Comparison of ENCODE assay signal across 11 mouse cellular contexts in the genomic region with DNA sequence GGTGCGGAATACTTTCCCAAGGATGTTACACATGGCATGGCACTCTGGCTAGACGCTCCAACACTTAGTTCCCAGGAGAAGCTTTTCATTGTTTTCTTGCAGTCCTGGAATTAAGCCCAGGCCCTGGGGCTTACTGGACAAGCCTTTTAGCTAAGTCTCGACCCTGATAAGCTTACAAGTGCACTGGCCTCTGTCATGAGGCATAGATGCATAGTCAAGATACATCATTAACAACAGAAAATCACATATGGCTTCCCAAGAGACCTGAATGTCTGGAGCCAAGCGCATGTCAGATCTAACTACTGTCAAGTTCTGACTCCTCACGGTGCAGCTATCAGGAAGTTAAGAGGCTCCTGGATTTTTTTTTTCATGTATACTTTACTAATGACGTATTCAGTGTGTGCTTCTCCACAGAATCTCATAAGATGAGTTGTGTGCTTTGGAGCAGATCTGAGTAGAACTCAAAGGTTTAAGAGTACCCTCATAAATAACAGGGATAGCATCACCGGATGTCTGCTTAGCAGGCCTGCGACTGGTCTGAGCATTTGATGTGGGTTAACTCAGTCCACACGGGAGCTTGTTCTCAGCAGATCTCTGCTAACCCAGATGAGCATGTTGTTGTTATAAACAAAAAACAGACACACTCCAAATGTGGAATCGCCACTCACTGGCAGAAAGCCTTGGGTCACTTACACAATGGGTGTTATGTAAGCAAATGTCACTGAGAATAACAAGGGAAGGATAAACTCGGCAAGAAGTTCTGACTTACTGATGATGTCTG.
DNase-seq lines count a peak whose midpoint lies in the region; ATAC-seq and TF ChIP-seq lines count a peak whose summit lies in the region.
"Had no signal": no experiment of that assay in that cellular context is flagged by ENCODE, and none has a peak within 500 bp of the region (broad histone marks: within the 10 kb centered on the region; RNA-seq: fewer than 3 reads in every experiment).

No protein-coding gene starts in this region.

- H3K9me3 ChIP-seq in forebrain, embryonic 13.5 days (replicated peaks): no peaks in the 10 kb centered on the region
- H3K9me3 ChIP-seq: limb, embryonic 12.5 days; neural tube, embryonic 15.5 days had no signal

- H3K4me1 ChIP-seq in forebrain, embryonic 13.5 days: no peaks in the 10 kb centered on the region
- H3K4me1 ChIP-seq: limb, embryonic 12.5 days; neural tube, embryonic 15.5 days had no signal

- H3K27ac ChIP-seq in layer of hippocampus, adult 2 months: peak overlapping the region; percentile 37
- H3K27ac ChIP-seq in forebrain, embryonic 13.5 days: no peak overlapping the region
- H3K27ac ChIP-seq: limb, embryonic 12.5 days; neural tube, embryonic 15.5 days had no signal

- H3K36me3 ChIP-seq in forebrain, embryonic 13.5 days (ENCODE audit: poor library complexity, severe bottlenecking): no peaks in the 10 kb centered on the region
- H3K36me3 ChIP-seq: limb, embryonic 12.5 days; neural tube, embryonic 15.5 days had no signal

- 83% methylated on average over 11 of the region's 11 CpGs for WGBS in forebrain, embryonic 13.5 days

- no peak for ATAC-seq in forebrain, embryonic 13.5 days

- no peak overlapping the region for H3K4me2 ChIP-seq in forebrain, embryonic 13.5 days
- H3K4me2 ChIP-seq: limb, embryonic 12.5 days; neural tube, embryonic 15.5 days had no signal

- no peak overlapping the region for H3K9ac ChIP-seq in forebrain, embryonic 13.5 days
- H3K9ac ChIP-seq: limb, embryonic 12.5 days; neural tube, embryonic 15.5 days had no signal

- peak; percentile 11 for DNase-seq in adrenal gland, adult 2 months
- no peak for DNase-seq in adrenal gland, postnatal 25 days
- no peak for DNase-seq in layer of hippocampus, adult 2 months (ENCODE audit: low spot score in 2 of 2)
- no peak for DNase-seq in layer of hippocampus, adult 11-12 months (ENCODE audit: low spot score)
- peak; percentile 64 to 66 for DNase-seq in cerebellum, postnatal 14 days
- peak; percentile 15 for DNase-seq in retina, adult 2 months (ENCODE audit: low read depth, low spot score)
- DNase-seq in ovary, postnatal 10 days (ENCODE audit: low spot score): no peak
- DNase-seq: kidney, postnatal 25 days had no signal

- no peaks in the 10 kb centered on the region for H3K27me3 ChIP-seq in forebrain, embryonic 13.5 days
- H3K27me3 ChIP-seq: limb, embryonic 12.5 days; neural tube, embryonic 15.5 days had no signal

- TF ChIP-seq CTCF in layer of hippocampus, adult 2 months (conservative IDR thresholded peaks at IDR 0.05): no peak

- no peak overlapping the region for H3K4me3 ChIP-seq in layer of hippocampus, adult 2 months
- no peak overlapping the region for H3K4me3 ChIP-seq in forebrain, embryonic 13.5 days
- H3K4me3 ChIP-seq: limb, embryonic 12.5 days; neural tube, embryonic 15.5 days had no signal

Comparison
In these comparisons a context has a peak if more than half of its experiments do, and no peak if none do; other contexts are left out.
1. DNase-seq: peak in adrenal gland, adult 2 months (single experiment), cerebellum, postnatal 14 days (2 of 2) and retina, adult 2 months (single experiment); none in adrenal gland, postnatal 25 days (single experiment), layer of hippocampus, adult 2 months (0 of 2), layer of hippocampus, adult 11-12 months (single experiment) and ovary, postnatal 10 days (single experiment).